Mouse (Mus musculus) frontal cortex, postnatal 10 days (tissue): ENCODE measurements around the gene Scg2.

Experiments
- DNase-seq, 2 experiments: peaks; one replicate each; pipeline ENCODE4 v3.0.0; 2022; ENCODE audit warnings: low spot score in 2 of 2, mixed read lengths in 1 of 2

Scg2 gene

GRCm38 (mm10) chr1:79439609-79440308 is at the start of gene Scg2:
Scg2 (minus strand) TSS chr1:79440120.
- DNase-seq = peak; percentile 63 to 77

GRCm38 (mm10) chr1:79485546-79485945 is 45.6 kb upstream of the Scg2 start:
- peak in 1 of 2 experiments; percentile 13 for DNase-seq

GRCm38 (mm10) chr1:79470856-79471255 is 30.9 kb upstream of the Scg2 start:
- no peak for DNase-seq

DNA sequence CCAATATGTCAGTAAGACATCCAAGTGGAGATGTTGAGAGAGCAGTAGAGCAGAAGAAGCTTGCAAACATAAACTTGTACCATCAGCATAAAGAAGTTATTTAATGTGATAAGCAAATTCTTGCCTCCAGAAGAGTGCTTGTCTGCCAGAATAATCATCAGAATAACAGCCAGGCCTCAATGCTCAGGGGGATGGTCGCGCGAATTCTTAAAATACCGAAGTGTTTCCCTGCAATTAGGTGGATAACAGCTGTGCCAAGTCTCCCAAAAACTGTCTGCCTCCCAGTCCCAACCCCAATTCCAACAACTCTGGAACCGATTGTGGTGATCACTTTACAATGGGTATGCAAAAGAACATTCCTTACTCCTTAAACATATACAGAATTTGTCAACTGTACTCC is 30.0 kb upstream of the Scg2 start:
- no peak for DNase-seq

GRCm38 (mm10) chr1:79466585-79466984 is 26.7 kb upstream of the Scg2 start:
- DNase-seq = no peak

DNA sequence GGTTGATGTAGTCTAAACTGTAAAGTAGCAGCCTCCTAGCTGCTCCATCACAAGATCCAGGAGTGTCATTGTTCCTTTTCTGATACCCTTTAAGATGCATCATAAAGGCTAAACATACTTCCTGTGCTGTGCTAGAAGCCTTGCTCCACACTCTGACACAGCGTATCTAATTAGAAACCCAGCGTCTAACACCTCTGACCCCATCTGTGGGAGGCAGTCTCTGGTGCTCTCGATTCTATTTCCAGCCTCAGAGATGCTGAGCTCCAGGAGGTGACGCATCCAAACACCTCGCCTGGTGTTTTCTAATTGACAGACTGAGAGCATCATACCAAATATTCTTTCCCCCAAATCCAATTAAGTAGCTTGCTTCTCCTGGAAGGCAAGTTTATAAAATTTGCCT is 18.6 kb upstream of the Scg2 start:
- no peak for DNase-seq

DNA sequence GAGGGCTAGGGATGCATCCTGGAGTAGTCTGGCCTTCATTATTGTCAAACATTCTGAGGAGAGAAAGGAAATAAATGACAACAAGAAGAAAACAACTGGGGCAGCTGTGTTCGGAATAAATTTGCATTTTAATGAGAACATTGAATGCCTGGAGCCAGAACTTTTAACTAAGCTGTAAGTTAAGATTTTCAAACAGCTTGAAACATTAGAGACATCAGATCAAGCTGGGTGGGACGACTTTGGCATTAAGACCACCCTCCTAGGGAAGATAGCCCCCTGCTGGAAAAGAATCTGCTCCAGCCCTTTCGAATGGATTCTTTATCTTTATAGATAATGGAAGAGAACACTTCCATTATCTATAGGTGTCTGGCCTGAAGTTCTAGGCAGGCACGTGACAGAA is 14.2 kb upstream of the Scg2 start:
- DNase-seq = no peak

DNA sequence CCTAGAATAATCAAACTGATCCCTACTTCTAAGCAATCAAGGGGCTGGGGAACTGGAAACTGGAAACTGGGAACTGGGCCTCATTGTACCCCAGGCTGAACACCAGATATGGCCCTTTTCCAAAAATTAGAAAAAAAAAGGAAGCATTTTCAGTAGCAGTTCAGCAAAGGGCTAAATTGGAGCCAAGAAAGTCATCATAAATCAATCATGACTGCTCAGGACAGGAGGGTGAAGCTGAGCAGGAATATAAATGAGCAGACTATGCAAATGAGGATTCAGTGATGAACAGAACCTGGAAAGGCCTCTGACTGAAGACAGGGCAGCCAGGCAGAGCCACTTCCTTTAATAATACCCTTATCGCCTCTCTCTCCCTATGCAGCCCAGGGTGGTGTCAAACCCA is 12.4 kb upstream of the Scg2 start:
- DNase-seq = no peak

GRCm38 (mm10) chr1:79450343-79451021 is 10.6 kb upstream of the Scg2 start:
- DNase-seq = peak; percentile 19 to 23

DNA sequence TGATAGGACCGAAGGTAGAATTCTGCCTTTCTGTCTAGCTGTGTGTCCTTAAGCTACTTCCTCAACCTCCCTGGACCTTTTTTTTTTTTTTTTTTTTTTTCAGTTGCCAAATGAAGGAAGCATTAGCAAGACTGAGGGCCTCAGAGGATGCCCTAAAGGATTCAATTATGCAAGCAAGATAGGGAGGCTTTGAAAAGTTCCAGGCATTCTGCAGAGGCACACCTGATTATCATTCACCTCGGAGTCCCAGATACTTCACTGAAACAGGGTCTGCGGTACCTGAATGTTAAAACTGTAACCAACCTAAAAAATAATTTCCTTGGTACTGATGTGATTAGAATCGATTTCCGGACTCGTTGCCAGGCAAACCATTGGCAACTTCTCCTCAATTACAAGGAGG is 10.0 kb upstream of the Scg2 start:
- no peak for DNase-seq

DNA sequence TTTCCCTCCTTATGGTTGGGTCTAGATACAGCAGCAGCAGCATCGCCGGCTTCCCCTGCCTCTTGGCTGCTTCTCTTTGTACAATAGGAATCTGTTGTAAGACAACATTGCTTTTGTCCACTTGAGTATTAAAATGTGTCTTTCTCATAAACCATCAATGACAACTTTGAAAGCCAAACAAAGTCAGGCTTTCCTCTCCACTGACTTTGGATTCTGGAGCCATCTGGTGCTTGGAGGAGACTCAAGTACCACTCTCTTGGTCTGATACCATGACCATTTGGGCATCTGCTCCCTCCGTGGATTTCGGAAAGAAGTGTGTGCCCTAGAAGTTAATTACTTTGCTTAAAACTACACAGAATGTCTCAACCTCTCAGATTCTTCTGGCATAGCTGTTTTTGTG is 5.7 kb upstream of the Scg2 start:
- no peak for DNase-seq

GRCm38 (mm10) chr1:79437755-79438154 is 2.2 kb downstream of the Scg2 start:
- no peak for DNase-seq

DNA sequence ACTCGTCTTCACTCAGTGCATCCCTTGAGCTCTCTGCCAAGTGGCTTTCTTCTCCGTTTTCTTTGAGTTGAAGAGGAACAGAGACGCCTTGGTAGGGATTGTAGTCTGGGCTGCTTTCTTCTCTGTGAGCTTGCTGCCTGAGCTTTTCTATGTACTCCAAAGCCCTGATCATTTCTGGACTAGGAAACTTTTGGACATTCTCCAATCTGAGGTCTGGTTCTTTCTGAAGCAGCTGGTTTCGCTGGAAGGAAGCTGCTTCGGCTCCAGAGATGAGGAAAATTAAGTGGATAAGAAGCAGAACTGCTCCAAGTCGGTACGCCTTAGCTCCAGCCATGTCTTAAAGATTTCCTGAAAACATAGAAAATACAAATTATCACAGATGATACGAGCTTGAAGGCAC is 3.2 kb downstream of the Scg2 start:
- DNase-seq = no peak

DNA sequence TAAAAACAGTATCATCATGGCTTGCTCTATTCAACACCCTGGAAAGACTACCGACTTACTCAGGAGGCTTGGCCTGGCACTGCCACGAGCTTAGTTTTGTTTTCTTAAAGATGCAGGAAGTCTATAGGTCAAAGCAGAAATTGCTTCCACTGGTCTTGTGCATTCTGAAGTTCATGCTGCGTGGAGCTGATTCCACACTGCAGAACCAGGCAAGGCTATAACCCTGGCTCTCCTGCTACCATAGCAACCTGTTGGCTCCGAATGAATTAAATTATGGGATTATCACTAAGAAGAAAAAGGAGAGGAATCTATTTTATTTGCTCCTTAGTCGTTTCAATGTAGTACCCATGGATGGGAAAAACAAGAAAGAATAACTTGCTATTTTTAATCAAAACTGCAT is 10.9 kb downstream of the Scg2 start:
- no peak for DNase-seq

- no peak for DNase-seq
Observed at GRCm38 (mm10) chr1:79415496-79415895, 24.4 kb downstream of the Scg2 start.

DNA sequence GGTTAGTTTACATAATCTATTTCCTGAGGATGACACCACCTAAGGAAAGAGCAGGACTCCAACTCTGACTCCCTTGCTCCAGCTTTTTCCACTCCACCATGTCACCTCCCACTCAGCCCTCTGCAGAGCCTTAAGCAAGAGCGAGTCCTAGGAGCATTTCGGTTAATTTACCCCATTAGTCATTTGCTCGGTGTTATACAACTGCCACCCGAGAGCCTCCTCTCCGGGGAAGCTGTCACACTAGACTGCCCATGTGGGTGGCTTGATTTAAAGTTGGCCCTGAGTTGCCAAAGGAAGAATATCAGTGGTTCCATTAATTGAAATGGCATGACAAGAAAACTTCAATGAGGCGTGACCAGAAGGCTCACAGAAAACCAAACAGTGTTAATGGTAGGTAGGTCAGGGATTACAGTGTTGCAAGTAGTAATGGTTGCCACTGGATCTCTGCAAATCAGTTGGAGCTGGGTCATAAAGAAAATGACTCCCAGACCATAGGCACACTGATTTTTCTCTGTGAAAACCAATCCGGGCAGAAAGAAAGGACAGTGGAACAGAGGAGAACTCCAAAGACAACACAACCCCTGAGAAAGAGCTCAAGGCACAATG is 33.5 kb downstream of the Scg2 start:
- DNase-seq = no peak

DNA sequence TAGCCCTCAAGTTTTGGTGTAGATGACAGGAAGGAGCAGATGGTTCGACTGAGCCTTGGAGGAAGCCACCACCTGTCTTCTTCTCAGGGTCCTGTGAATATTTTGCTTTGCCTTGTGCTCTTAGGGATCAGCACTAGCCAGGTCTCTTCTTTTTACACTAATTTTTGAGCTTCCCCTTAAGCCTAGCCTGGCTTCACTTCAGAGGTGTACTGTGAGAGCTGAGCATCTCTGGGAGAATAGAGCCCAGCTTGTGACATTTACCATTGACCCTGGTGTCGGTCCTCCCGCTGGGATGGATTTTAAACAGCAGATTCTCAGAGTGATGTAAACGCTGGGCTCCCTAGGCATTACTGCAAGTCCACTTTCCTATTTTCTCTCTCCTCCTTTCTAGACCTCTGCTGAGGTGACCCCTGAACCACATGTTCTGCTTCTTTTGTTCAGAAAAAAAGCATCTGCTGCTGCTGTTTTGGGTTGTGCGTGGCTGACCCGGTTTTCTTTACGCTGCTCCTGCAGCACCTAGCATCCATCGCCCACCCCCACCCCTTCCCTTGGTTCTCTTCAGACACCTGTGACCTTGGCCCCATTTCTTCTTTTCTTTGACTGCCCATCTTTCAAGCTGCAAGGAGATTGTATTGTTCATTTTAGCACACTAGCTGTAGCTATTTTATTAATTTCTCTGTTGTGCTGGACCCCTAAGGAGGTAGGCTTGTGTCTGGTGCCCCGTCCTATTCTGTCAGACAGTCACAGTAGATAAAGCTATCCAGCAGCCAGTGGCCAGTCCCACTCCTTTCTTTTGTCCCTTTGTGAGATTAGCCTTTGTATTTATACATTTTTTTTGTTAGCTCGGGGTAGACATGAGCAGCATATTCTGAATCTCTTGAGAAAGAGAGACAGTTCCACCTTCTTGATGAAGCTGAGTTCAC is 38.6 kb downstream of the Scg2 start:
- DNase-seq = no peak

DNA sequence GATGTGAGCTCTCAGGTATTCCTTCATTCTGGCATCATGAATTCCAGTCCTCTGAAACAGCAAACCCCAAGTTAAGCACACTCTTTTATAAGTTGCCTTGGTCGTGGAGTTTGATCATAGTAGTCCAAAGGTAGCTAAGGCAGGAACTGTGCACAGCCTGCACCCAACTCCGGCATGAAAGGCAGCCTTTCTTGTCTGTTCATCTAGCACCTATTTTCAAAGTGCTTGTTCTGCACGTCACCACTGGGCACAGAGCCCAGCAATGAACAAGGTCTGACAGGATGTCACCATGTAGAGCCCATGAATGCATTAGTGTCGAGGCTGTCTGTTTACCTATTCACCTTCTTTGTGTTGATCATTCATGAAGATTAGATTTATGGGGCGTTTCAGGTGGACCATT is 39.6 kb downstream of the Scg2 start:
- no peak for DNase-seq
